ENCODE assay signal across 17 mouse cellular contexts in genomic region chr7:101454479-101454878, GRCm38 (mm10). TPM values are rescaled to one million over a fixed set of nuclear protein-coding genes. Genes with fewer than 3 reads are reported as not detected.
DNase-seq lines count a peak whose midpoint lies in the region; ATAC-seq and TF ChIP-seq lines count a peak whose summit lies in the region.
"Had no signal": no experiment of that assay in that cellular context is flagged by ENCODE, and none has a peak within 500 bp of the region (broad histone marks: within the 10 kb centered on the region; RNA-seq: fewer than 3 reads in every experiment).

No protein-coding gene starts in this region.

- WGBS in forebrain, postnatal 0 days: 69% methylated on average over 9 of the region's 9 CpGs
- 90% methylated on average over 9 of the region's 9 CpGs for WGBS in forebrain, embryonic 11.5 days
- 70% methylated on average over 9 of the region's 9 CpGs for WGBS in liver, adult 2 months
- WGBS in liver, embryonic 12.5 days (ENCODE audit: insufficient replicate concordance): 42% methylated on average over 9 of the region's 9 CpGs
- 7% methylated on average over 9 of the region's 9 CpGs for WGBS in bone marrow, adult 2 months
- WGBS in cerebellum, adult 2 months: 16% methylated on average over 9 of the region's 9 CpGs

- H3K36me3 ChIP-seq in forebrain, postnatal 0 days (ENCODE audit: insufficient read depth): no peaks in the 10 kb centered on the region
- no peaks in the 10 kb centered on the region for H3K36me3 ChIP-seq in forebrain, embryonic 11.5 days (ENCODE audit: control insufficient read depth, insufficient read depth, low read length)
- no peaks in the 10 kb centered on the region for H3K36me3 ChIP-seq in liver, adult 2 months (ENCODE audit: control insufficient read depth, insufficient read depth, low read length)
- no peaks in the 10 kb centered on the region for H3K36me3 ChIP-seq in liver, embryonic 12.5 days
- H3K36me3 ChIP-seq: G1E; limb, embryonic 12.5 days had no signal

- no peaks in the 10 kb centered on the region for H3K79me2 ChIP-seq in liver, adult 2 months (ENCODE audit: control insufficient read depth, insufficient read depth, low read length)

- no peak overlapping the region for H3K4me3 ChIP-seq in forebrain, postnatal 0 days (ENCODE audit: low read depth, low read length)
- H3K4me3 ChIP-seq in forebrain, embryonic 11.5 days (ENCODE audit: low read depth, low read length): no peak overlapping the region
- H3K4me3 ChIP-seq in liver, adult 2 months (ENCODE audit: insufficient read depth, low read depth, low read length): no peak overlapping the region
- no peak overlapping the region for H3K4me3 ChIP-seq in liver, embryonic 12.5 days
- peak overlapping the region; percentile 12 for H3K4me3 ChIP-seq in bone marrow, adult 2 months (replicated peaks; ENCODE audit: control insufficient read depth, low read depth, low read length)
- H3K4me3 ChIP-seq in cerebellum, adult 2 months (replicated peaks; ENCODE audit: insufficient read depth, low read depth, low read length): no peak overlapping the region
- H3K4me3 ChIP-seq: limb, embryonic 12.5 days had no signal

- ATAC-seq in forebrain, postnatal 0 days: no peak
- ATAC-seq in forebrain, embryonic 11.5 days (replicated peaks; ENCODE audit: low FRiP score): no peak
- no peak for ATAC-seq in liver, embryonic 12.5 days
- peak; percentile 27; the same call in 1 of the 2 replicates for ATAC-seq in megakaryocyte, adult 5-6 weeks (ENCODE audit: poor library complexity, severe bottlenecking)

- no peak for DNase-seq in forebrain, postnatal 0 days
- DNase-seq in forebrain, embryonic 11.5 days (ENCODE audit: low spot score): no peak
- DNase-seq in liver, adult 2 months (ENCODE audit: extremely low read depth, low read depth, low spot score): no peak
- DNase-seq in cerebellum, adult 2 months: no peak
- no peak for DNase-seq in thymus, postnatal 10 days (ENCODE audit: low spot score in 2 of 2)
- DNase-seq: cerebellum, adult 8-10 months; lung, embryonic 14.5 days had no signal

- TF ChIP-seq POLR2A in liver, adult 2 months (IDR thresholded peaks at IDR 0.05; ENCODE audit: extremely low read depth, insufficient read depth, low read length): no peak
- TF ChIP-seq POLR2A in bone marrow, adult 2 months (IDR thresholded peaks at IDR 0.05; ENCODE audit: borderline replicate concordance, control insufficient read depth, low read depth, low read length): no peak
- no peak for TF ChIP-seq POLR2A in cerebellum, adult 2 months (IDR thresholded peaks at IDR 0.05; ENCODE audit: borderline replicate concordance, insufficient read depth, low read length)

- no peaks in the 10 kb centered on the region; the same call in 1 of the 2 replicates for H3K27me3 ChIP-seq in forebrain, postnatal 0 days (ENCODE audit: insufficient read depth, low read length)
- H3K27me3 ChIP-seq in forebrain, embryonic 11.5 days (ENCODE audit: control insufficient read depth, insufficient read depth, low read length): peaks cover 10% of the 10 kb centered on the region
- H3K27me3 ChIP-seq in liver, adult 2 months (ENCODE audit: control insufficient read depth, insufficient read depth, low read length): no peaks in the 10 kb centered on the region
- H3K27me3 ChIP-seq in liver, embryonic 12.5 days (replicated peaks): peaks cover 75% of the 10 kb centered on the region
- H3K27me3 ChIP-seq in cerebellum, adult 2 months (ENCODE audit: control insufficient read depth, insufficient read depth, low read length): no peaks in the 10 kb centered on the region; the same call in 1 of the 2 replicates

- H3K9me3 ChIP-seq in forebrain, postnatal 0 days (ENCODE audit: low read length): no peaks in the 10 kb centered on the region
- H3K9me3 ChIP-seq in forebrain, embryonic 11.5 days (ENCODE audit: control insufficient read depth, low read length): no peaks in the 10 kb centered on the region
- no peaks in the 10 kb centered on the region for H3K9me3 ChIP-seq in liver, embryonic 12.5 days (replicated peaks)
- H3K9me3 ChIP-seq: G1E; limb, embryonic 12.5 days had no signal

- peaks cover 32% of the 10 kb centered on the region for H3K4me1 ChIP-seq in forebrain, postnatal 0 days (ENCODE audit: insufficient read depth)
- H3K4me1 ChIP-seq in forebrain, embryonic 11.5 days (replicated peaks; ENCODE audit: control insufficient read depth, insufficient read depth, low read length): no peaks in the 10 kb centered on the region; the same call in none of the 2 replicates
- H3K4me1 ChIP-seq in liver, adult 2 months (ENCODE audit: control insufficient read depth, insufficient read depth, low read length): peaks cover 1% of the 10 kb centered on the region
- H3K4me1 ChIP-seq in liver, embryonic 12.5 days: peaks cover 12% of the 10 kb centered on the region
- peaks cover 32% of the 10 kb centered on the region for H3K4me1 ChIP-seq in bone marrow, adult 2 months (ENCODE audit: control insufficient read depth, insufficient read depth, low read length)
- peaks cover 3% of the 10 kb centered on the region for H3K4me1 ChIP-seq in cerebellum, adult 2 months (ENCODE audit: control insufficient read depth, insufficient read depth, low read length)

- no peak overlapping the region for H3K27ac ChIP-seq in forebrain, postnatal 0 days (ENCODE audit: low read depth, low read length)
- no peak overlapping the region for H3K27ac ChIP-seq in forebrain, embryonic 11.5 days (ENCODE audit: low read depth, low read length)
- peak overlapping the region; percentile 24; the same call in 1 of the 2 replicates for H3K27ac ChIP-seq in liver, adult 2 months (replicated peaks; ENCODE audit: insufficient read depth, low read depth, low read length)
- H3K27ac ChIP-seq in liver, embryonic 12.5 days: no peak overlapping the region
- H3K27ac ChIP-seq in bone marrow, adult 2 months (ENCODE audit: control insufficient read depth, insufficient read depth, low read depth, low read length, poor library complexity): peak overlapping the region; percentile 26; the same call in 1 of the 2 replicates
- no peak overlapping the region for H3K27ac ChIP-seq in cerebellum, adult 2 months (ENCODE audit: insufficient read depth, low read length)
- H3K27ac ChIP-seq: limb, embryonic 12.5 days had no signal

- H3K9ac ChIP-seq in forebrain, postnatal 0 days: no peak overlapping the region
- no peak overlapping the region for H3K9ac ChIP-seq in forebrain, embryonic 11.5 days (ENCODE audit: low read length)
- peak overlapping the region; percentile 17; the same call in 1 of the 2 replicates for H3K9ac ChIP-seq in liver, adult 2 months (ENCODE audit: low read depth, low read length)
- no peak overlapping the region for H3K9ac ChIP-seq in liver, embryonic 12.5 days
- H3K9ac ChIP-seq: limb, embryonic 12.5 days; lung, embryonic 14.5 days had no signal

- no peak for TF ChIP-seq CTCF in forebrain, postnatal 0 days (IDR thresholded peaks at IDR 0.05; ENCODE audit: low read depth)
- TF ChIP-seq CTCF in liver, adult 2 months (IDR thresholded peaks at IDR 0.05; ENCODE audit: low read depth, low read length): no peak
- TF ChIP-seq CTCF in bone marrow, adult 2 months (IDR thresholded peaks at IDR 0.05; ENCODE audit: control insufficient read depth, insufficient read depth, low read length): no peak
- TF ChIP-seq CTCF in cerebellum, adult 2 months (IDR thresholded peaks at IDR 0.05; ENCODE audit: borderline replicate concordance, insufficient read depth, low read depth, low read length): no peak

- H3K4me2 ChIP-seq in forebrain, postnatal 0 days (ENCODE audit: low read depth): peak overlapping the region; percentile 99; the same call in 1 of the 2 replicates
- H3K4me2 ChIP-seq in forebrain, embryonic 11.5 days (ENCODE audit: low read depth, low read length, severe bottlenecking): no peak overlapping the region
- H3K4me2 ChIP-seq in liver, embryonic 12.5 days: no peak overlapping the region
- H3K4me2 ChIP-seq: limb, embryonic 12.5 days; lung, embryonic 14.5 days had no signal

RNA-seq across cellular contexts. Expression of gene Pde2a, which starts 33.0 kb away (rescaled TPM):
- 94.2 and 104 TPM in 2 replicates for total RNA-seq in forebrain, postnatal 0 days (2014; rRNA removed)
- polyA plus RNA-seq in forebrain, postnatal 0 days (2015; fragmentation: Nextera tagmentation; extraction: Ambion mirVana): 66.2 and 72.4 TPM in 2 replicates
- polyA plus RNA-seq in forebrain, embryonic 11.5 days (2014; fragmentation: Nextera tagmentation; extraction: Ambion mirVana): 18.6 and 22.7 TPM in 2 replicates
- 11.4 and 13.2 TPM in 2 replicates for total RNA-seq in liver, adult 2 months (2014; rRNA removed)
- polyA plus RNA-seq in liver, adult 2 months (2012; rRNA removed): 7.7 and 7.9 TPM in 2 replicates
- polyA plus RNA-seq in liver, embryonic 12.5 days (2016; fragmentation: Nextera tagmentation; extraction: Ambion mirVana): 11.9 and 12.0 TPM in 2 replicates
- 33.2 and 37.8 TPM in 2 replicates for polyA plus RNA-seq in bone marrow, adult 2 months (2011; ENCODE audit: insufficient read depth, insufficient read length, low replicate concordance, missing spikeins)
- total RNA-seq in megakaryocyte, adult 5-6 weeks (2015): 35.4 and 37.5 TPM in 2 replicates
- total RNA-seq in megakaryocyte, adult 5-6 weeks (2017): 25.7 and 65.8 TPM in 2 replicates
- 26.6 and 29.6 TPM in 2 replicates for polyA plus RNA-seq in cerebellum, adult 2 months (2012; rRNA removed)
- polyA plus RNA-seq: G1E had no signal

RNA-seq across cellular contexts. Expression of gene Gm45837, which starts 43.8 kb away (rescaled TPM):
- not detected in 2 replicates for total RNA-seq in forebrain, postnatal 0 days (2014; rRNA removed)
- polyA plus RNA-seq in forebrain, postnatal 0 days (2015; fragmentation: Nextera tagmentation; extraction: Ambion mirVana): not detected in 2 replicates
- not detected in 2 replicates for polyA plus RNA-seq in forebrain, embryonic 11.5 days (2014; fragmentation: Nextera tagmentation; extraction: Ambion mirVana)
- total RNA-seq in liver, adult 2 months (2014; rRNA removed): not detected in 2 replicates
- not detected in 2 replicates for polyA plus RNA-seq in liver, adult 2 months (2012; rRNA removed)
- polyA plus RNA-seq in liver, embryonic 12.5 days (2016; fragmentation: Nextera tagmentation; extraction: Ambion mirVana): not detected in 2 replicates
- 5.7 and 43.8 TPM in 2 replicates for polyA plus RNA-seq in bone marrow, adult 2 months (2011; ENCODE audit: insufficient read depth, insufficient read length, low replicate concordance, missing spikeins)
- total RNA-seq in megakaryocyte, adult 5-6 weeks (2015): 10.2 TPM in 1 of 2 replicates, not detected in the other
- 35.6 TPM in 1 of 2 replicates, not detected in the other for total RNA-seq in megakaryocyte, adult 5-6 weeks (2017)
- 0.52 and 1.2 TPM in 2 replicates for polyA plus RNA-seq in cerebellum, adult 2 months (2012; rRNA removed)
- total RNA-seq: G1E; heart, postnatal 36 days; layer of hippocampus, postnatal 25 days had no signal
- polyA plus RNA-seq: limb, embryonic 12.5 days; lung, embryonic 14.5 days; neural tube, embryonic 11.5 days; testis, adult 2 months; urinary bladder, adult 2 months had no signal

Comparison
In these comparisons a context has a peak if more than half of its experiments do, and no peak if none do; other contexts are left out.
1. H3K27ac ChIP-seq: peak in liver, adult 2 months (single experiment) and bone marrow, adult 2 months (single experiment); none in forebrain, postnatal 0 days (single experiment), forebrain, embryonic 11.5 days (single experiment), liver, embryonic 12.5 days (single experiment) and cerebellum, adult 2 months (single experiment).